Mouse (Mus musculus) forebrain, embryonic 13.5 days (tissue): ENCODE measurements at regions not wholly inside any gene's neighbourhood (a gene's known extent, or its start where the extent isn't known, plus 50 kb on each side); places are given as distances from the start of the nearest gene placed in this dataset.

Experiments used
- ATAC-seq: fragments of 200-750 bp; cut with Nextera tagmentation; 2 replicates; pipeline ENCODE4 v1.8.0; 2017
- H3K27ac ChIP-seq: fragments of 300-500 bp; sonication (generic); 2 replicates; pipeline ENCODE4 v1.5.1; 2015; ENCODE audit warnings: inconsistent platforms, mild to moderate bottlenecking, moderate library complexity
- H3K27me3 ChIP-seq: fragments of 300-500 bp; sonication (generic); 2 replicates; pipeline ENCODE4 v1.6.1; 2015; ENCODE audit warnings: mild to moderate bottlenecking, inconsistent platforms
- H3K36me3 ChIP-seq: fragments of 300-500 bp; sonication (generic); 2 replicates; pipeline ENCODE4 v1.6.1; 2015; ENCODE audit warnings: mild to moderate bottlenecking, inconsistent platforms; ENCODE audit not compliant: poor library complexity, severe bottlenecking
- H3K4me1 ChIP-seq: fragments of 300-500 bp; sonication (generic); 2 replicates; pipeline ENCODE4 v1.6.1; 2015; ENCODE audit warnings: inconsistent platforms
- H3K4me2 ChIP-seq: fragments of 300-500 bp; sonication (generic); 2 replicates; pipeline ENCODE4 v1.6.1; 2015; ENCODE audit warnings: inconsistent platforms, mild to moderate bottlenecking, moderate library complexity
- H3K4me3 ChIP-seq: fragments of 300-500 bp; sonication (generic); 2 replicates; pipeline ENCODE4 v1.5.1; 2015; ENCODE audit warnings: mild to moderate bottlenecking, inconsistent platforms
- H3K9ac ChIP-seq: fragments of 300-500 bp; sonication (generic); 2 replicates; pipeline ENCODE4 v1.6.1; 2015; ENCODE audit warnings: mild to moderate bottlenecking, inconsistent platforms
- H3K9me3 ChIP-seq: fragments of 300-500 bp; sonication (generic); replicated peaks from 2 replicates; pipeline ENCODE4 v1.6.1; 2016; ENCODE audit warnings: inconsistent platforms
- WGBS: fragments of 180-500 bp; shearing (Covaris S2); methylation state at CpG from one replicate; pipeline ENCODE4 v1.1.7; 2015; 5-methylcytosine and 5-hydroxymethylcytosine counted together

- Histone ChIP-seq H3K27me3 (no peaks in the 10 kb centered on the region), H3K4me2 (no peak overlapping the region), H3K4me1 (no peaks in the 10 kb centered on the region), H3K4me3 (no peak overlapping the region), H3K27ac (no peak overlapping the region), H3K9me3 (no peaks in the 10 kb centered on the region), H3K9ac (no peak overlapping the region), H3K36me3 (no peaks in the 10 kb centered on the region)
- no peak for ATAC-seq
- 49% methylated on average over 2 of the region's 2 CpGs for WGBS
Measured at GRCm38 (mm10) chr6:20555320-20555883, 659.9 kb upstream of the Kcnd2 start.

GRCm38 (mm10) chr6:20572621-20573020, 642.7 kb upstream of the Kcnd2 start:
- no peak overlapping the region for H3K4me2 ChIP-seq
- no peaks in the 10 kb centered on the region for H3K27me3 ChIP-seq
- no peak for ATAC-seq
- 79% methylated on average over 2 of the region's 2 CpGs for WGBS
- no peaks in the 10 kb centered on the region for H3K9me3 ChIP-seq
- no peak overlapping the region for H3K4me3 ChIP-seq
- no peak overlapping the region for H3K27ac ChIP-seq
- no peaks in the 10 kb centered on the region for H3K36me3 ChIP-seq
- no peaks in the 10 kb centered on the region for H3K4me1 ChIP-seq
- H3K9ac ChIP-seq: no peak overlapping the region

- Histone ChIP-seq H3K36me3 (no peaks in the 10 kb centered on the region), H3K9me3 (no peaks in the 10 kb centered on the region), H3K4me1 (no peaks in the 10 kb centered on the region), H3K4me2 (no peak overlapping the region), H3K27me3 (no peaks in the 10 kb centered on the region), H3K27ac (no peak overlapping the region), H3K9ac (no peak overlapping the region), H3K4me3 (no peak overlapping the region)
- ATAC-seq: no peak
- 85% methylated on average over 3 of the region's 3 CpGs for WGBS
Measured at GRCm38 (mm10) chr6:20574734-20575133, 640.6 kb upstream of the Kcnd2 start.

DNA sequence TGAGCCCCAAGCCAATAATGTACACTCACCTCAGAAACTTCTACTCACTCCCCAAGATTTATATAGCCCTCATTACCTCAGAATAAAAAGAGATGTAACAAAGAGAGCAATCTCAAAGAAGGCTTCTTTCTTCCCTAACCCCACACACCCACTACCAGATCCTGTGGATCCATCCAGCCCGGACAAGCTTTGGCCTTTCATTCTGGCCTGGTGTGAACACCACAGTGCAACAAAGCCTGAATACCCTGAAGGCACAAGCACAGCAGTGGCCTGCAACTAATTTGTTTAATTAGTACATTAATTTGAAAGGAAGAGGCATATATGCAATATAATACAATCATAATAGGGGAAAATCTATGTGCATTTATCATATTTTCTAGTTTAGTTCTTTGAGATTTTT, 616.5 kb upstream of the Kcnd2 start:
- Histone ChIP-seq H3K27ac (no peak overlapping the region), H3K36me3 (no peaks in the 10 kb centered on the region), H3K4me2 (no peak overlapping the region), H3K9ac (no peak overlapping the region), H3K9me3 (no peaks in the 10 kb centered on the region), H3K4me3 (no peak overlapping the region), H3K27me3 (no peaks in the 10 kb centered on the region), H3K4me1 (peaks cover 5% of the 10 kb centered on the region)
- WGBS: 15% methylated on average over 1 of the region's 1 CpGs
- ATAC-seq: peak; percentile 86; the same call in 1 of the 2 replicates

DNA sequence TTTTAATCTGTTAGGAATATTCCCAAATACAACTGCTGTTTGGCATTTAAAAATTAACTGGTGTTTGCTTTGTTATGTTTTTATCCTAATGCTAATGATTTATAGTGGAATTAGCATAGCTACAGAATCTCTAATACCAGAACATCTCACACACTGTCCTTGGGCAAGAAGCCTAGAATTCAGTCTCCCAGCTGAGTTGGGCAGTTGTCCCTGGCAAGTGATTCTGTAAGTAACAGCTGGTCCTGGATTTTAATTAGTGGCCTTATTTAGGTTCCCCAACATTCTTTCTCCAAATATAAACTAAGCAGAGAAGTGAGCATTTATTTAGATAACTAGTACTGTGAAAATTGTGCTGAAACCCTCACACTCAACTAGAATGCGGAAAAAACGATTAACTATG, 611.1 kb upstream of the Kcnd2 start:
- Histone ChIP-seq H3K4me1 (no peaks in the 10 kb centered on the region), H3K27ac (no peak overlapping the region), H3K9me3 (no peaks in the 10 kb centered on the region), H3K9ac (no peak overlapping the region), H3K4me3 (no peak overlapping the region), H3K27me3 (no peaks in the 10 kb centered on the region), H3K36me3 (no peaks in the 10 kb centered on the region), H3K4me2 (no peak overlapping the region)
- peak; percentile 88 for ATAC-seq
- WGBS: 78% methylated on average over 2 of the region's 2 CpGs

GRCm38 (mm10) chr6:20620476-20620875, 594.8 kb upstream of the Kcnd2 start:
- Histone ChIP-seq H3K27ac (no peak overlapping the region), H3K36me3 (no peaks in the 10 kb centered on the region), H3K9me3 (no peaks in the 10 kb centered on the region), H3K4me1 (no peaks in the 10 kb centered on the region), H3K4me2 (no peak overlapping the region), H3K27me3 (no peaks in the 10 kb centered on the region), H3K4me3 (no peak overlapping the region), H3K9ac (no peak overlapping the region)
- ATAC-seq: no peak
- WGBS: 51% methylated on average over 1 of the region's 1 CpGs

- ATAC-seq: no peak
- Histone ChIP-seq H3K27ac (no peak overlapping the region), H3K4me1 (no peaks in the 10 kb centered on the region), H3K36me3 (no peaks in the 10 kb centered on the region), H3K27me3 (no peaks in the 10 kb centered on the region), H3K4me3 (no peak overlapping the region), H3K4me2 (no peak overlapping the region), H3K9ac (no peak overlapping the region), H3K9me3 (no peaks in the 10 kb centered on the region)
- 76% methylated on average over 3 of the region's 3 CpGs for WGBS
Measured at GRCm38 (mm10) chr6:20626382-20626781, 588.9 kb upstream of the Kcnd2 start.

DNA sequence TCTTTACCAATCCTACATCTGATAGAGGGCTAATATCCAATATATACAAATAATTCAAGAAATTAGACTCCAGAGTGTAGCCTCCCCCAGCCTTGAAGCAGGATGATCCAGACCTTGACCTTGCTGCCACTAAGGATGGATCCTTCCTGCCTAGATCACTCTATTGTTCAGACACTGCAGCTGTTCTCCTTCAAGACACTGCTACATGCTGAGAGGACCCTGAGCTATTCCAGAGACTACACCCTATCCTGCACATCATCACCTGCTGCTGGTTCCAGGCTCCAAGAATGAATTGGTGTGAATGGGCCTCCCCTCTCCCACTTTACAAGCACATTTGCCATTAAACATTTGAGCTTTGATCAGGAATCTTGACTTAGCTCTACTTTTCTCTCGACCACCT, 588.2 kb upstream of the Kcnd2 start:
- Histone ChIP-seq H3K4me3 (no peak overlapping the region), H3K36me3 (no peaks in the 10 kb centered on the region), H3K27me3 (no peaks in the 10 kb centered on the region), H3K4me1 (no peaks in the 10 kb centered on the region), H3K4me2 (no peak overlapping the region), H3K27ac (no peak overlapping the region), H3K9me3 (no peaks in the 10 kb centered on the region), H3K9ac (no peak overlapping the region)
- WGBS: 77% methylated on average over 1 of the region's 1 CpGs
- ATAC-seq: no peak

DNA sequence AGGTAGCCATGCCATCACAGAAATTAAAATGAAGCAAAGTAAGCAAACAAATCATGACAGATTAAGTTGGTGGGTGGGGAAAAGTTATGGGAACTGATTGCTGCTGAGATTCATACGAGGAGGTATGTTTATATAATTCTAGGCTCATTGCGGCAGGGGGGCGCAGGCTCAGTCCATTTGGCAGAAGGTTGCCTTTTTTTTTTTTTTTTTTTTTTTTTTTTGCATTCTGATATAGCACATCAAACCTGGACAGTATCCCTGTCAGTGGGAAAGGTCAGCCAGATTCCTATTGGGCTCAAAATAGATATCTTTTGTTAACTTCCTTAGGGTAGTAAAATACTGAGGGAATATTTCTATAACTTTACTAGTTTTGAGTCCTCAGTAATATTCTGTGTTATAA, 575.0 kb upstream of the Kcnd2 start:
- no peaks in the 10 kb centered on the region for H3K27me3 ChIP-seq
- H3K4me2 ChIP-seq: no peak overlapping the region
- no peaks in the 10 kb centered on the region for H3K9me3 ChIP-seq
- no peak overlapping the region for H3K27ac ChIP-seq
- no peaks in the 10 kb centered on the region for H3K36me3 ChIP-seq
- H3K4me3 ChIP-seq: no peak overlapping the region
- no peaks in the 10 kb centered on the region for H3K4me1 ChIP-seq
- no peak overlapping the region for H3K9ac ChIP-seq
- 86% methylated on average over 3 of the region's 3 CpGs for WGBS
- ATAC-seq: no peak

GRCm38 (mm10) chr6:20641375-20641774, 573.9 kb upstream of the Kcnd2 start:
- WGBS: 51% methylated on average over 4 of the region's 4 CpGs

GRCm38 (mm10) chr6:20641851-20642250, 573.5 kb upstream of the Kcnd2 start:
- no peak overlapping the region for H3K27ac ChIP-seq
- H3K9ac ChIP-seq: no peak overlapping the region
- H3K27me3 ChIP-seq: no peaks in the 10 kb centered on the region
- 84% methylated on average over 2 of the region's 2 CpGs for WGBS
- H3K4me1 ChIP-seq: no peaks in the 10 kb centered on the region
- H3K4me3 ChIP-seq: no peak overlapping the region
- H3K9me3 ChIP-seq: no peaks in the 10 kb centered on the region
- no peaks in the 10 kb centered on the region for H3K36me3 ChIP-seq
- H3K4me2 ChIP-seq: no peak overlapping the region
- no peak for ATAC-seq

More at GRCm38 (mm10) chr6:20641375-20641774, 573.9 kb upstream of the Kcnd2 start:
- no peak overlapping the region for H3K4me3 ChIP-seq
- no peaks in the 10 kb centered on the region for H3K27me3 ChIP-seq
- no peak overlapping the region for H3K4me2 ChIP-seq
- no peaks in the 10 kb centered on the region for H3K36me3 ChIP-seq
- H3K27ac ChIP-seq: no peak overlapping the region
- no peak overlapping the region for H3K9ac ChIP-seq
- ATAC-seq: no peak; the same call in 1 of the 2 replicates
- no peaks in the 10 kb centered on the region for H3K9me3 ChIP-seq
- no peaks in the 10 kb centered on the region for H3K4me1 ChIP-seq

GRCm38 (mm10) chr6:20657042-20657441, 558.3 kb upstream of the Kcnd2 start:
- Histone ChIP-seq H3K9me3 (no peaks in the 10 kb centered on the region), H3K27ac (no peak overlapping the region)

GRCm38 (mm10) chr6:20673219-20673618, 542.1 kb upstream of the Kcnd2 start:
- 62% methylated on average over 1 of the region's 1 CpGs for WGBS
- Histone ChIP-seq H3K9ac (no peak overlapping the region), H3K4me3 (no peak overlapping the region), H3K4me1 (no peaks in the 10 kb centered on the region), H3K9me3 (no peaks in the 10 kb centered on the region), H3K27me3 (no peaks in the 10 kb centered on the region), H3K4me2 (no peak overlapping the region), H3K27ac (no peak overlapping the region), H3K36me3 (no peaks in the 10 kb centered on the region)
- no peak for ATAC-seq

More at GRCm38 (mm10) chr6:20657042-20657441, 558.3 kb upstream of the Kcnd2 start:
- no peaks in the 10 kb centered on the region for H3K27me3 ChIP-seq
- H3K4me1 ChIP-seq: no peaks in the 10 kb centered on the region
- H3K4me2 ChIP-seq: no peak overlapping the region
- H3K36me3 ChIP-seq: no peaks in the 10 kb centered on the region
- H3K4me3 ChIP-seq: no peak overlapping the region
- 96% methylated on average over 1 of the region's 1 CpGs for whole genome bisulfite sequencing
- no peak overlapping the region for H3K9ac ChIP-seq
- ATAC-seq: no peak
